8 mouse cellular contexts compared by ENCODE assay signal in genomic region chr11:35852731-35853130, GRCm38 (mm10). TPM values are rescaled to one million over a fixed set of nuclear protein-coding genes. Genes with fewer than 3 reads are reported as not detected.
DNase-seq lines count a peak whose midpoint lies in the region; ATAC-seq and TF ChIP-seq lines count a peak whose summit lies in the region.

No protein-coding gene starts in this region.

- WGBS in forebrain, embryonic 10.5 days, result 58% methylated on average over 4 of the region's 4 CpGs
- 48% methylated on average over 4 of the region's 4 CpGs for WGBS in forebrain, embryonic 13.5 days
- 43% methylated on average over 4 of the region's 4 CpGs for WGBS in liver, embryonic 12.5 days (ENCODE audit: insufficient replicate concordance)

- no peak overlapping the region for H3K4me3 ChIP-seq in forebrain, embryonic 10.5 days
- no peak overlapping the region for H3K4me3 ChIP-seq in forebrain, embryonic 13.5 days
- no peak overlapping the region for H3K4me3 ChIP-seq in liver, embryonic 12.5 days

- peaks cover 6% of the 10 kb centered on the region; the same call in 1 of the 2 replicates for H3K9me3 ChIP-seq in forebrain, embryonic 10.5 days
- no peaks in the 10 kb centered on the region for H3K9me3 ChIP-seq in forebrain, embryonic 13.5 days (replicated peaks)
- H3K9me3 ChIP-seq in liver, embryonic 12.5 days (replicated peaks), result no peaks in the 10 kb centered on the region

- peaks cover 67% of the 10 kb centered on the region for H3K36me3 ChIP-seq in forebrain, embryonic 10.5 days (replicated peaks)
- peaks cover 50% of the 10 kb centered on the region for H3K36me3 ChIP-seq in forebrain, embryonic 13.5 days (ENCODE audit: poor library complexity, severe bottlenecking)
- peaks cover 9% of the 10 kb centered on the region; the same call in 1 of the 2 replicates for H3K36me3 ChIP-seq in liver, embryonic 12.5 days

- POLR2A ChIA-PET in Patski (lab: Charles Lee), result no interaction called here

- peaks cover 30% of the 10 kb centered on the region for H3K4me1 ChIP-seq in forebrain, embryonic 10.5 days
- peaks cover 29% of the 10 kb centered on the region for H3K4me1 ChIP-seq in forebrain, embryonic 13.5 days
- H3K4me1 ChIP-seq in liver, embryonic 12.5 days, result no peaks in the 10 kb centered on the region

- no peak overlapping the region for H3K4me2 ChIP-seq in forebrain, embryonic 13.5 days
- no peak overlapping the region for H3K4me2 ChIP-seq in liver, embryonic 12.5 days

- no peak overlapping the region for H3K9ac ChIP-seq in forebrain, embryonic 13.5 days
- no peak overlapping the region for H3K9ac ChIP-seq in liver, embryonic 12.5 days

- peak; percentile 70 for TF ChIP-seq CTCF in Patski (IDR thresholded peaks at IDR 0.05)

- H3K27me3 ChIP-seq in forebrain, embryonic 10.5 days (ENCODE audit: poor library complexity, severe bottlenecking), result no peaks in the 10 kb centered on the region
- no peaks in the 10 kb centered on the region for H3K27me3 ChIP-seq in forebrain, embryonic 13.5 days
- H3K27me3 ChIP-seq in liver, embryonic 12.5 days (replicated peaks), result no peaks in the 10 kb centered on the region
- no peaks in the 10 kb centered on the region for H3K27me3 ChIP-seq in Patski

- in situ Hi-C loops in Patski (cut with MboI; ENCODE audit: low pct_unique_long_range_greater_than_20kb), result no loop called here

- no peak for ATAC-seq in forebrain, embryonic 13.5 days
- no peak for ATAC-seq in liver, embryonic 12.5 days
- ATAC-seq in Patski, result peak; percentile 45

- CTCF ChIA-PET in Patski (lab: Charles Lee), result interaction anchor here (0.8 to 1.7 kb wide), 4 partner anchors 9 to 130 kb away, joined by 3 to 6 read pairs (median 4); no protein-coding TSS in a partner anchor

- peak; percentile 53 for DNase-seq in forebrain, embryonic 10.5 days (ENCODE audit: extremely low spot score, low spot score)
- DNase-seq in liver (peak; percentile 57), Patski (ENCODE audit: low read depth, low spot score) (no peak)
- DNase-seq in induced T-regulatory cell, adult 2 months (ENCODE audit: low read depth), result peak; percentile 80
- peak; percentile 12 for DNase-seq in skeletal muscle tissue, adult 2 months (ENCODE audit: low read depth, low spot score)
- DNase-seq in yolk sac, embryonic 10.5 days (ENCODE audit: low spot score), result no peak

- H3K27ac ChIP-seq in forebrain, embryonic 10.5 days, result peak overlapping the region; percentile 44; the same call in 1 of the 2 replicates
- H3K27ac ChIP-seq in forebrain, embryonic 13.5 days, result no peak overlapping the region
- H3K27ac ChIP-seq in liver, embryonic 12.5 days, result no peak overlapping the region

RNA-seq across cellular contexts. Expression of gene Rars, which starts 18.4 kb away (rescaled TPM):
- 118 and 123 TPM in 2 replicates for polyA plus RNA-seq in forebrain, embryonic 10.5 days (2016; fragmentation: Nextera tagmentation; extraction: Ambion mirVana)
- polyA plus RNA-seq in forebrain, embryonic 13.5 days (2015; fragmentation: Nextera tagmentation; extraction: Ambion mirVana), result 76.0 and 80.6 TPM in 2 replicates
- 78.9 and 80.3 TPM in 2 replicates for polyA plus RNA-seq in liver, embryonic 12.5 days (2016; fragmentation: Nextera tagmentation; extraction: Ambion mirVana)
- polyA plus RNA-seq in Patski (2021), result 123 TPM

RNA-seq across cellular contexts. Expression of gene Fbll1, which starts 54.0 kb away (rescaled TPM):
- polyA plus RNA-seq in forebrain, embryonic 10.5 days (2016; fragmentation: Nextera tagmentation; extraction: Ambion mirVana), result 0.12 and 0.14 TPM in 2 replicates
- polyA plus RNA-seq in forebrain, embryonic 13.5 days (2015; fragmentation: Nextera tagmentation; extraction: Ambion mirVana), result 2.4 and 4.0 TPM in 2 replicates
- polyA plus RNA-seq in liver, embryonic 12.5 days (2016; fragmentation: Nextera tagmentation; extraction: Ambion mirVana), result not detected in 2 replicates
- not detected for polyA plus RNA-seq in Patski (2021)

Comparison
In these comparisons a context has a peak if more than half of its experiments do, and no peak if none do; other contexts are left out.
1. DNase-seq: peak in forebrain, embryonic 10.5 days (single experiment), liver (single experiment), induced T-regulatory cell, adult 2 months (single experiment) and skeletal muscle tissue, adult 2 months (single experiment); none in Patski (single experiment) and yolk sac, embryonic 10.5 days (single experiment).